Mouse (Mus musculus): Measurements from ENCODE around the gene Rai14.

Rai14 gene

DNA sequence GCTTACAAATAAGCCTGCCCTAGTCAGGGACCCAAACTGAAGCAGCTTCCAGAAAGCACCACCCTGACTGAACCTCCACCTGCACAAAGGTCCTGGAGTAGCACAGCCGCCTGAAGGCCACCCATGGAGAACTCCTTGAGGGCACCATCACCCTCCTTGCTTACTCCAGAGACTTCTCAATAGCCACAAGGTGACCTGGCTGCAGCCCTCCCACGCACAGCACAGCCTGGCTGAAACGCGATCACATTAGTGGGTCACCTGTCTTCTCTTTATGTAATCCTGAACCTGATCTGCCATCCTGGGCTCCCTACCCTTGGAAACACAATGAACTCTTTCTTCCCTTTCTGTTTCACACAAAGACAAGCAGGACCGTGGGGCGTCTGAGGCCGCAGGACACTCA is 27.1 kb downstream of the Rai14 start:
- DNase-seq, result no peak

DNA sequence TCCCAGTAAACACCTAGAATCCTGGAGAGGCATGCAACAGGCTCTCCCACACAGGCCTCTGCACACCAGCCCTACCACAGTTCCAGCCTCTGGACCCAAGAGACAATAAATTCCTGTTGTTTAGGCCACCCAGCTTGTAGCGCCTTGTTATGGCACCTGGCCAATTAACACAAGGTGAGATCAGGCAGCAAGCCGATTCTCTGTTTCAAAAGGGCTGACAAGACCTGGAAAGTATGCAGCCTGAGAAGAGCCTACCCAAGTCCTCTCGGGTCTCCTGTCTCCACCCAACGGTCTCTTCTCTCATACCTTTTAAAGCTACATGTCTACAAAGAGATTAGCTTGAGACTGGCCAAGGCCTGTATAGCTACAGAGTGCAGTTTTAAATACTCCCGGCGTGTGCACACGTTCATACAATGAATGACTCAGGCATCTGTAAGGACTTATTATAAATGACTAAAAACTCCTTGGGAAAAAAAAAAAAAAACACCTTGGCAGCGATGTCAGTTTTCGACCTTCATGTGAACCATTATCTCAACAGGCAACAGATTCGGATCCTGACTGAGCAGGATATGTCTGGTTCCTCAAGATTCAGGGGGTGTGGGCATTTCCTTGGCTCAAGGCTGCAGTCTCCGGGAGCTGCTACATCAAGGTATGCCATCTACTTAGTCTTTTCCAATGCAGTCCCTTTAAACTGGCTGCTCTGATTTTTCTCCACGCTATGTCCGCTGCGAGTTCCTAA is 28.6 kb downstream of the Rai14 start:
- DNase-seq, result no peak

DNA sequence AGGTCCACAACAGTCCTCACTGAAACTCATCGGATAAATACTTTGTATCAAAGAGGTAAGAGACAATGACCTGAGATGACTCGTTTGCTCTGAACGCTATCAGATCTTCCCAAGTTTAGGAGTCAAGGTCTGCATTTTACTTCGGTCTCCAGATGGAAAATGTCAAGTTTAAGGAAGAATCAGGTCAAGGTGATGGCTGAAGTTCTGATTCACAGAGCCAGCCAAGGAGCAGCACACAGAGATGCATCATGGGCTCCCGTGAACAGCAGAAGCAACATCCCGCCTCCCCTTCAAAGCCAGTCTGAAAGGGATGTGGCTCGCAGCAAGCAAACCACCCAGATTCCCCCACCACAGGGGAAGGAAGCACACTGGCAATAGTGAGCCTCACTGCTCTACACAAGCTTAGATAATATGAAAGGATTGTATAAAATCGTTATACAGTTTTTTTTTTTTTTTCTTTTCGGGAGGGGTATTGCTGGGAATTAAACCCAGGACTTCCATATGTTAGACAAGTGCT is 30.7 kb downstream of the Rai14 start:
- no peak for DNase-seq

DNA sequence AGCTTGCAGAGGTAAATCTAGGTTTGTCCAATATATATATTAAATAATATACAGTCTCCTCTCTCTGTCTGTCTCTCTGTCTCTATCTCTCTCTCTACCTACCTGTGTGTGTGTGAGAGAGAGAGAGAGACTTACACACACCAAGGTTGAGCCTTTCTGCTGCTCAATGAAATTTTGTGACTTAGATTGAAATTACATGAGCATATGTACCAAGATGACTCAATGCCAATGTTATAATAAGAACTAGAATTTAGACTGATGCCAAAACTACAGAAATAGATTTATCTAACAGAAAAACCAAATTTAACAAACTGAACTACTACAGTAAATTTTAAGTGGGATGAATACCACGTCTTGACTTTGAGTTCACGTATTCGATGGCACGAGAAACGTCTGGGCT is 33.9 kb downstream of the Rai14 start:
- DNase-seq, result no peak

DNA sequence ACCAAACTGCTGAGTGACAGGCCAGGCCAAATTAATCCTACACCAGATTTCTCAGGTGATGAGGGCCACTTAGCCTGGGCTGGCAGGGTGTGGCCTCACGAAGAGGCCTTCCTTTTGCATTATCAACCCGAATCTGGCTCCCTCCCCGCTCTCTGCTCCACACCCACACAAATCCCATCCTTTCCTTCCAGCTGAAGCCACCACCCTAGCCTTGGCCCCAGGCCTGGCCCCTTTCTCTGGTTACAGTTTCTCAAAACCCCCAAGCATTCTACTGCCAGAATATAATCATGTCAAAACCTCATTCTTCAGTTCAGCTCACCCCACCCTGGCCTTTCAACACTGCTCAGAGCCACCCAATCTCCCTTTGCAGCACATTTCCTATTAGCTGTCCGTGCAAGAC is 34.9 kb downstream of the Rai14 start:
- DNase-seq, result no peak

DNA sequence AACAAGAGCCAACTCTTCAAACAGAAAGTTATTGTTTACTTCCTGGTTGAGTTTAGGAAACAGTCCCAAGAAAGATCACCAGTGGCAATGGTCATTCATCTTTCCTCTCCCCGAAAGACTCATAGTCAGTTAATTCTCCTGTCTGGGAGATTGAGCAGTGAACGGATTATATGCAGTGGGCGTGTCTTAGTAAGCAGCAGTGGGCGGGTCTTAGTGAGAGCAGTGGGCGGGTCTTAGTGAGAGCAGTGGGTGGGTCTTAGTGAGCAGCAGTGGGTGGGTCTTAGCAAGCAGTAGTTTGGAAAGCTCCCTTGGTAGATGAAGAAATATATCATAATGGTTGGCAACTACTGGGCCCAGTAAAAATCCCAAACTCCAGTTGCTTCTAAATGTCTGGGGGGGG is 38.6 kb downstream of the Rai14 start:
- DNase-seq, result no peak

DNA sequence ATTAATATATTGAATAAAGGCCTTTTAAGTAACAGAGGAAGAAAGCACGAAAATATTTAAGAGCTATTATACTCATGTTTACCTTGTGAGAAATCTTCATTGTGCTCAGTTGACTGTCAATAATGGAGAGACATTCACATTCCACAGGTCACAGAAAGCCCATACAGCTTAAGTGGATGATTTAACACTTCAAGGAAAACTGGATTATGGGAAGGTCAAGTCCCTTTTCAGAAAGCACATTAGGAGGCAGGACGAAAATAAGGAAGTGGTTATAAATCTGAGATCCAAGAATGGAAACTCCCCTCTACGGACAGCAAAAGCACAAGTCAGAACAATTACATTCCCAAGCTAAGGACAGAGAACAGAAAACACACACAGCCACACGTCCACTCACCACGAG is 41.5 kb downstream of the Rai14 start:
- DNase-seq, result no peak

DNA sequence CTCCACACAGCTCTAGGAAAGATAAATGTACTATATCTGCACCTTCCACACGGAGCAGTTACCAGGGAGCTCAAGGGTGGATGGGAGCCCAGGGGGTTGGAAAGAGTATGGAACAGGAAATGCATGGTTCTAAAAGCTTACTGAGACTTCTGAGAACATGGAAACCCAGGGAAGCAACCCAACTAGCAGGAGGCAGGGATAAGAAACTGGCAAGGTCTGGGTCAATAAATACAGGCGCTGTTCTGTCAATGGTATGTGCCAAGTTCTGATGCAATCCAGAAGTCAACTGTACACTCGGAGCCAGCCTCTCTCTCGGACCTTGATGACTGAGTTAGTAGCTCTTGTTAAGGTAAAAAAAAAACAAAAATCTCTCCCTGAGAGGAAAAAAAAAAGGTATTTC is 42.6 kb downstream of the Rai14 start:
- DNase-seq, result no peak

DNA sequence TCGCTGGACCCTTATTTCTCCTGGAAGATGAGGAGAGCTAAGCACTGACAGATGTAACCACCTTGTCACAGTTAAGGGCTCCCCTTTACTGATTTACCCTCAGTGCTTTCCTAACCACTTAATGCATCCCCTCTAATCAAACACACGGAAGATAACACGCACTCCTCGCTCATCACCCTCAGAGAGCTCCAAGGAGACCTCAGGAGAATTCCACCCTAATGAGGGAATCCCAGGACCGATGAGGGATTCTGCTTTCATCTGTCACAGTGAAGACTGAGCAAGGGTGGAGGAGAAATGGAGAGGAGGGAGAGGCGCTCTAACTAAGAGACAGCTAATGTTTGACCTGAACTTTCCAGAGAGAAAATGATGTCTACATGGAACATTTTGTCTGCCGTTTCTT is 44.3 kb downstream of the Rai14 start:
- DNase-seq, result no peak

DNA sequence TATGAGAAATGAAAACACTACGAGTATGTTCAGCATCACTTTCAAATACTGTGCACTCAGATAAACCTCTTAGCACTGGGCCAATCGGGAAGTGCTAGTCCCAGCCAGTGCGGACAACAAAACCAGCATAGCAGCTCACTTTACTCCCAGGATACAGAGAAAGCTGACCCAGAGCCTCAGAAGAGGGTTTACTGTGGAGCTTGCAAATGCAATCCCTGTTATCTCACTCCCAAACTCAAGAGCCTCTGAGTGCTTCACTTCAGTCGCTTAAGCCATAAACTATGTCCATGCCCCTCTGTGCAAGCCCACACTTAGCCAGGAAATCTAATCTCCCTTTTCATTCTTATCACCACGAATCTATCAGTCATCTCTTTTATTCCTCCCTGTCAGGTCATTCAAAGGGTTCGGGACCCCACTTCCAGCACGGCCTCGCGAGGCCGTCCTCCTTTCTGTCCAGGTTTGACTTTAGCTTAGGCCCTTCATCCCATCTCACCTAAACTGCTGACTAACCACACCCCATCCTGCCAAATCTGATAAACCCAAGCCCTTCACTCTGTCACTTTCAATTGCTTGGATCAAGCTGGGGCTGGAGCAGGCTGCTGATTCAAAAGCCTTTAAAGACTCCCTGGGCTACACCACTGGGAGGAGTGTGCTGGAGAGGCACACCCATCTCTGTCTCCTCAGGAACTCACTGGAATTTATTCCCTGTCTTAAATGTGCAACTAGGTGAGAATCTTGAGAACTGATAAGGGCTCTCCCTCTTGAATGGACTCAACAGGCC is 46.1 kb downstream of the Rai14 start:
- no peak for DNase-seq

DNA sequence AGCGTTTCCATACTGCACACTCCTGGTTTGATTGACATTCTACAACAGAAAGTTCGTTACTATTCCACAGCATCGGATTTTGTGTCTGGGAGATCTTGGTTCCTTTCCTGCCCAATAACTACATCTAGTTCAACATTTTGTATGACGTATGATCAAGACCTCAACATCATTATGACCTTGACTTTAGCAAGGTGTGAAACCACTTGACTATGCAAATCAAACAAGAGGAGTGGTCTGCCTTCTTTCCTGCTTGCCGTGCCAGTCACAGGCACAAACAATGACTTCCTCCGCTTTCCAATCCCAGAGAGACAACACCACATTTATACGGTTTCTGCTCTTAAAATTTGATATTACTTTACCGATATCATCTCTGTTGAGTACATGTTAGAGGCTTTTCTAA is 48.6 kb downstream of the Rai14 start:
- DNase-seq, result no peak

DNA sequence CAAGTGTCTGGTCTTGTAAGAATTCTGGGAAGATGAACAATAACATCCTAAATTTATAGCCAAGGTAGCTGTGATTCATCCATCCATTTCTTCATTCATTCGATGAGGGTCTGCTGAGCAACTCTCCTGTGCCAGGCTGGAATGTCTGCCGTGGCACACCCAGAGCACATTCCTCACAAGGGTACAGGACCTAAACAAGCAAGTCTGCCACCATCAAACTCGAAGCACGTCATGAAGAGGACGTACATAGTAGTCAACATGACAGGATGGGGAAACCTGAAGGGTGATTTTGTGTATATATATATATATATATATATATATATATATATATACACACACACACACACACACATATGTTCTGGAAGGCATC is 49.9 kb downstream of the Rai14 start:
- no peak for DNase-seq

DNA sequence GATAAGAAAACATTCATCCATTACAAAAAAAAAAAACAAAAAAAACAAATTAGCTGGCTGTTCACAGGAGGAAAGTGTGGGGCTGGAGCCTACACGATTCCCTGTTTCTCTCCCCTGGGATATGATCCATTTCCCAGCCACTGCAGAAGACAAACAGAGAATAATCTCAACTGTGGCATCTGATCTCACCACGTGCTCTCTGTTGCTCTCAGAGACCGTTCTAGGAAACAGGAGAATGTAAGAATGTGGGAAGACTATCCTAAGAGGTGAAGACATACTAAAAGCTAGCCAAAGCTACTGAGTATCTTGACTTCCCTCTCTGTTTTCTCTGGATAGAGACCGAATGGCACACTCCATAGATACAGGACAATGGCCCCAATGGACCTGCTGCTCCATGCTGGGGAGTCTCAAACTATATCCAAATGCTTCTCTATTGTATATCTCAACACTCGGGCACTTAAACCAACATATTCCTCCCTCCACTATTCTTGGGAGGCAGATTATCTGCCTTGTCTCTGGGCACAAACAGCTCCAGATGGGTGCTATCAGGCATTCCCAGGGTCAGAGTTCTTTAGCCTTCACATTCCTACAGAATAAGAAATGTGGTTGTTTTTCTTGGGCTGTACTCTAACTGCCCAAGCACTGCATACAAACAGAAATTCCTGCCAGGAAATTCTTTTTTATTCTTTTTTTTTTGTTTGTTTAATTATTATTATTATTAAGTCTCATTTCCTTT is 50.5 kb downstream of the Rai14 start:
- DNase-seq, result no peak

DNA sequence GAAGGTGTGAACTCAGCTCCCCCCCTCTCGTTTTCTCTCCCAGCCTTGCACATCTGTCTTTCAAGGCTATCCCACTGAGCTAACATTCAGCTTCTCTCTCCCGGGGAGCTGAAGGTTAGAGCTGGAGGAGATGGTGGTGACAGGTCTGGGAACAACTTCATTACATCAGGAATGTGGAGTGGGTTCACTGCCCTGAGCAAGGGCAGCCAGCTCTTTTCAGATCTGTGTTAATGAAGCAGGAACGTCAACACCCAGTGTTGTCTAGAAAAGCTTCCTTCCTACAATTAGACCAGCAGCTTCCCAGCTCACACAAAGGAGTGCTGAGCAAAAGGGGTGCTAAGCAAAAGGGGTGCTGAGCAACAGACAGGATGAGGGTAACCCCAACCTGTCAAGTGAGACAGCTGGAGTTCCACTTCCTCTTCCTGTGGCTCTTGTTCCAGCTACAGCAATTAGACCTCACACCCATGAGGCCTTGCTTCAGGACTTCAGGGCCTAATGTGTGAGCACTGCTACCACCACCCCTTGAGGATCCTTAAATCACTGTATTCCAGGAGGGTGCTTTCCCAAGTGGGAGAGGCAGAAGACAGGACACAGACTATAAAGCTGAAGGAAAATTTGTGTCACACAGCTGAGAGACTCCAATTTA is 52.3 kb downstream of the Rai14 start:
- no peak for DNase-seq

DNA sequence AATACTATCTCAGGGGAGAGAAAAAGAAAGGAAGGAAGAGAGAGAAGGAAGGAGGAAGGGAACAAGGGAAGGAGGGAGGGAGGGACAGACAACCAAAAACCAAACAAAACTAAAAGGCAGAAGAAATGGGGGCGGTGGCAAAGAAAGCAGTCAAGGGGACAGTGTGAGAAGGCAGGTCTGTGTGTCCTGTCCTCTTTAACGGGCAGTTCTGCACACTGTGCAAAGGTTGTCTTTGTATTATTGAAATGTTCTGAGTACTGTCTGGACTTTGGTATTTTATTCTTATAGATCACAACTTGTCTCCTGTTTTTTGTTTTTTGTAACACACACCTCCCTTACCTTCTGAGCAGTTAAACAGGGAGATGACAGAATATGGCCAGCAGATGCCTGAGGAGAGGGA is 55.6 kb downstream of the Rai14 start:
- DNase-seq, result no peak

DNA sequence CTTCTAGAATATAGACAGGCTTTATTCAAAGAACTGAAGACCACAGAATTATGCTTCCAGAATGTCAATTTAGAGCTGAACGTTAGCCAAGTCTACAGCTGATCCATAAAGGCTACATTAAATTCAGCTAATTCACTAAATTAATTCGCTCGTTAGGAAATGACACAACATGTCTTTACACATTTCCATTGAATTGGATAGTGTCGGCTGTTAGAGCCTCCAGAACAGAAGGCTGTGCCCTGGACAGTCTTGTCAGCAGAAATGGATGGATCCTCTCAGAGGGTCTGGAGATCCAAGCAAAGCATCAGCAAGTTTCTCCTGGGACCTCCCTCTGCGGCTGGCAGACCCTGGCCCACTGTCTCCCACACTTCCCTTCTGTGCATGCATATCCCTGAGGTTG is 58.3 kb downstream of the Rai14 start:
- no peak for DNase-seq

DNA sequence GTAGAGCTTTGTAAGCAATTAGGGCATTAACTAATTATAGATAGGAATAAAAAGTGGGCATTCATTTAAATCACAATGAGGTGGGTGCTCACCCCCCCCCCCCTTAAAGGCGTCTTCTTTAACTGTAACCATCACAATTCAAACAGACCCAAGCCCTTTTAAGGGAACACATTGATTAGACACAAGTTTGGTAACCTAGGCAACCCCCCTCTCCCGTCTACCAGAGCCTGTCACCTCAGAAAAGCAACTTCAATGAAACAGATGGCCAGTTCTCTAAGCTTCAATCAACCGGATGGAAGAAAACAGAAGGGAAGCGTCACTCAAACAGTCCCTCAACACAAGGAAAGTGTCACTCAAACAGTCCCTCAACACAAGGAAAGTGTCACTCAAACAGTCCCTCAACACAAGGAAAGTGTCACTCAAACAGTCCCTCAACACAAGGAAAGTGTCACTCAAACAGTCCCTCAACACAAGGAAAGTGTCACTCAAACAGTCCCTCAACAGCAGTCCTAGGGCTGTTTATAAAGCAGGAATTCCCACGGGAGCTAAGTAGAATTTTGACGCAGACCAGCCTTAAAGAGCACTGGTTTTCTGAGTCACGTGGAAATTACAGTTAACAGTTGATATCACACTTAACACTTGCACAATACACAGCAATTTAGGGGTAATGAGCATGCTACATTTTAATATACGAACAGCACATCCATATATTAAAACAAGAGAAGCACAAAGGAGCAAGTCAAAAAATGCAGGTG is 59.1 kb downstream of the Rai14 start:
- DNase-seq, result no peak

DNA sequence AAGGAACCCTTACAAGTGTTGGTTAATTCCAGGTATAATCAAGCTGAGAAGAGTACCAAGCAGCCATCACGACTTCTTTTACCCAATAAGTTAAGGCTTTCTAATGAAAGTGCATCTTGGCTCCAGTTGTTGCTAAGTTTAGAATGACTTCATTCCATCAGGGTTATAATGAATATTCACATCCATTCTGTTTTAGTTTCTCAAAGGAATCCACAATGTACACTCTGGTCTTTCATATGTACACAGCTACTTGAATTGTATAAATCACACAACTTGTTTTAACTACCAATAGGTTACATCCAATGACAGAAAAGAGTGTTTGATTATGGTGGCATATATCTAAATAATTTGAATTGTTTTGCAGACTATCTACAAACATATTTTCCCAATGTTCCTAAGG is 59.7 kb downstream of the Rai14 start:
- DNase-seq, result no peak

DNA sequence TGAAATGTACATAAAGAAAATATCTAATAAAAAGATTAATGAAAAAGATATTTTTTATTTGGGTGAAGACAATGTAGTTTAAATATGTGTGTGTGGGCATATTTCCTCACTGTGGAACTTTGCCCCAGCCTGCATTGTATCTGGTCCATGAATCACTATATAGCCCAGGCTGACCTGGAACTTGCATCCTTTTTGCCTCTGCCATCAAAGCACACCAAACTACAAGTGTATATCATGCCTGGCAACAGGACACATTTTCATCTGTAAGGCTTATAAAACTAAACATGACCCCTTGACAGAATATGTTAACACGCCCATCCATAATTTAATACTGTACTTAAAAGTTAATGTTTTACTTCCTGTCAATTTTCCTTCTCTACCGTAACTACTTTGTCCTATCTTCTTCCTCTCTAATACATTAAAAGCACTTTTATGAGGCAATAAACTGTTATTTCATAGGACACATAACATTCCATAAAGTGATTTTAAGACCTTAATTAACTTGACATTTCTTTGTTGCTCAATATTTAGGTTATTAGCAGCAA is 61.4 kb downstream of the Rai14 start:
- no peak for DNase-seq

DNA sequence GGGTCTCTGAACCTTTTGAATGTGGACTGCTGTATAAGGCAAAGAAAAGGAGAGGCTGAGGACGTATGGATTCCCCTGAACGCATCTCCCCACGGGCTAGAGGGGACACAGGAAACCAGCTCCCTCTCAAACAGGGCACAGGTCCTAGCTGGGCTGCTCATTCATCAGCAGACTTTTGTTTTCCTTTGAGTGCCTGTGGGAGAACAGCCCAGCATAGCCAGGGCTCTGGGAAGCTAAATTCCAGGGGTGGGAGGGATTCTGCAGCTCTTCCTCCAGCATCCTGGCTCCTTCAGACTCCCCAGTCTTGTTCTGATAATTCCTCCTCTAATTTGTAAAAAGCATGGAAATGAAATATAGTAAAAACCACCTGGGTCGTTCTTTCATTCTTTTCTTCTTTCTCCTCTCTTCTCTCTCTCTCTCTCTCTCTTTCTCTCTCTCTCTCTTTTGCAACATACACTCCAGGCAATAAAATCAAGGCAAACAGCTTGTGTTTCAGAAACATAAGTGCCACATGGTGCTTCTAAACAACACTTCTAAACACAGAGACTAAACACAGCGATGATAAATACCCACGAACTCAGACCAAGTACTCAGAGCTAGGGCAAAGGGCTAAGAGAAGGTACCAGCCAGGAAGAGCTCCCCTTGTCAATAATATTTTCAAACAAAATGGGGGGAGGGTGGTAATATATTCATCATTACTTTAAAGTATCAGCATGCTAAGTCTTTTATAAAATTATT is 65.9 kb downstream of the Rai14 start:
- DNase-seq, result no peak

DNA sequence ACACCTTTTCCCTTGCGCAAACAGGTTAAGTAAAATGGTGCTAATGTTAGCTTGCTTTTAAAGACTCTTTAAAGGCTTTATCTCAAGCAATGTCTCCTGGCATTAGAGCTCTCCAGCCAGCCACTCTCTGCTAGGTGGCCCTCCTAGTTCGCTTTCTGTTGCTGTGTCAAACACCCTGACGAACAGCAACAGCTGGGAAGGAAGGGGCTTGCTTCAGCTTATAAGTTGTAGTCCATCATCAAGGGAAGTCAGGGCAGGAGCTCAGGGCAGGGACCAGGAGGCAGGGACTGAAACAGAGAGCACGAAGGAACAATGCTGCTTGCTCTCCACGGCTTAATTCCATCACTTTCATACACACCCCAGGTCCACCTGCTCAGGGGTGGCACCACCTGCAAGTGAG is 68.1 kb downstream of the Rai14 start:
- no peak for DNase-seq
